Mouse (Mus musculus): ENCODE measurements around the gene Tet2.

- TF ChIP-seq E2F4 (IDR thresholded peaks at IDR 0.05; ENCODE audit: insufficient read depth) (no peak), POLR2A (IDR thresholded peaks at IDR 0.05; ENCODE audit: insufficient read length, low read depth) (no peak), TCF12 (IDR thresholded peaks at IDR 0.05; ENCODE audit: insufficient read depth, poor library complexity, severe bottlenecking) (no peak), MAX (IDR thresholded peaks at IDR 0.05; ENCODE audit: low read depth) (no peak), POLR2AphosphoS2 (IDR thresholded peaks at IDR 0.05; ENCODE audit: insufficient read length, low read depth) (no peak), SRF (IDR thresholded peaks at IDR 0.05; ENCODE audit: control insufficient read depth, insufficient read length, low read depth) (no peak), TCF3 (IDR thresholded peaks at IDR 0.05; ENCODE audit: insufficient read length, low read depth) (no peak), MYOG (IDR thresholded peaks at IDR 0.05; ENCODE audit: control insufficient read depth in 1 of 3, insufficient read depth in 1 of 3, insufficient read length in 2 of 3, low read depth in 2 of 3) (no peak)
Measured at GRCm38 (mm10) chr3:133579671-133580070, 34.7 kb upstream of the Tet2 start.
